Mouse (Mus musculus) adrenal gland, adult (tissue): ENCODE results near the gene Cnksr1.
"Not testable (repeated sequence)": the region's sequence is repeated elsewhere in the genome, so short reads cannot be mapped to it uniquely, and the experiment has no call there.

Experiments used
- DNase-seq, 2 experiments: peaks; one replicate each; pipeline ENCODE4 v3.0.0; 2022 to 2023; ENCODE audit warnings: low spot score in 1 of 2; ENCODE audit not compliant: inconsistent age in 2 of 2

Gene Cnksr1

GRCm38 (mm10) chr4:134238279-134238651 lies at the start of gene Cnksr1:
Gene Cnksr1 (minus strand): TSS chr4:134238399.
- peak; percentile 81 to 94 for DNase-seq

- peak; percentile 82 to 93 for DNase-seq
Observed at GRCm38 (mm10) chr4:134287575-134288025, 49.4 kb upstream of the Cnksr1 start, which contains the start of gene Pdik1l. Gene Pdik1l (minus strand): TSS chr4:134287895.

- DNase-seq = peak; percentile 98 to 99
Observed at GRCm38 (mm10) chr4:134287168-134287564, 49.0 kb upstream of the Cnksr1 start.

DNA sequence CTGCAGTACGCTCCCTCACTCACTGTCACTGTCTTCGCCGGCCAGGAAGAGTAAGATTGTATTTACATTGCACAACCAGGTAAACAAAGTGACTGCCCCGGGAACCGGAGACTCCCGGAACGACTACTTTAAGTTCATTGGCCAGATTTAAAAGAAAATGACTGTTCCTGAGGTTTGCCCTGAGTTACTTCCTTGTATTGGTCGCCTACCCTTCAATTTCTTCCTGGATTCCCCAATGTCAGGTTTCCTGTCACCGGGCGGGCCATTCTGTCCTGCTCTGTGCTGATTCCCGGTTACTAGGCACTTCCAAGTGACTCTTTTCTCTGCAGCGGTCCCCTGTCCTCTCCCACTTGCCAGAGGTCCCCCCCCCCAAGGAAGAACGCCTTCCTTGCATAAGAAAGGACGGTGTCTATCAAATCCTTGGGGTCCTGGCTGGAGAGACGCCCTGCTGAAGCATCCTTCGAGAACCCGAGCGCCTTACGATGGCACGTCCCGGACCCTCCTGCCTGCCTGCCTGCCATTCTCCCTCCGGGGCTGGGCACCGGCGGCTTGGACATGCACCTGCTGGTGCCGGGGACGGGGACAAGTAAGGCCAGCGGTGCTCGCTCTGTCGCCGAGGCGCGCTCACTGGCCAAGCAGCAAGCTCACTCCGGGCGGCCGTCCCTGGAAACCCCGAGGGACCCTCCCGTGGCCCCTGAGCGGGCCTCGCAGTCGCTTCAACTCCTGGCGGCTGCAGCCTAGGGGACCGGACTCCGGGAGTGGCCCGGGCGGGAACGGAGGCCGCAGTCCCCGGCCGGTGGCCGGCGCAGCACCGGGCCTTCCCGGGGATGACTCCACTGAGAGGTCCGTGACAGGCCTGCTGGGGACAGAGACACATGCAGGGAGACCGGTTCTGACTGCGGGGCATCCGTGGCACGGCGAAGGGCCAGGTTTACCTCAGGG lies 48.3 kb upstream of the Cnksr1 start:
- DNase-seq = no peak

- no peak for DNase-seq
Observed at GRCm38 (mm10) chr4:134284942-134285341, 46.7 kb upstream of the Cnksr1 start.

- DNase-seq = peak; percentile 38 to 74
Observed at GRCm38 (mm10) chr4:134273417-134274345, 35.5 kb upstream of the Cnksr1 start.

DNA sequence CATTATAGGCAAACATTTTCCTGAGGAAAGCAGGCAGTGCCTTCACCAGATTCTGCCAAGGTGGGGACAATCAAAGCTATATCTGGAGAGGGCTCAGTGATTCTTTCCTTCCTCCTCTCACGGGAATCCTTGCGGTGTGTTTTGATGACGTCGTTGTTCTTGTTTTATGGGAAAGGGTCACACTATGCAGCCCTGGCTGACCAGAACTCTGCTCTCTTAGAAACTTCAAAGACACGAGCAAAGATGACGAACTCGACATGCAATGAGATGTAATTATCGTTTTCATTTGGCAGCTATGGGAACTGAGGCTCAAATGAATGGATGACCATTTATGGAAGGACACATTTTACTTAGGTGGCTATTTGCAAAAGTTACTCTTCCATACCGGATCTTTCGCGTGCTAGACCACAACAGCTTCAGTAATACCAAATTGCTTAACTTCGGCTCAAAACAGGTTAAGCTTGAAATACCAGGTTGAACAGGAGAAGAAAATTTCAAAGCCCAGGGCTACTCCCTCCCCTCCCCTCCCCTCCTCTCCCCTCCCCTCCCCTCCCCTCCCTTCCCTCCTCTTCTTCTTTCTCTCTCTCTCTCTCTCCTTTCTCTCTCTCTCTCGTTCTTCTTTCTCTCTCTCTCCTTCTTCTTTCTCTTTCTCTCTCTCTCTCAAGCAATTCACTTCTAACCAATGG lies 34.7 kb upstream of the Cnksr1 start:
- peak in 1 of 2 experiments; percentile 45 for DNase-seq

- no peak for DNase-seq
Observed at GRCm38 (mm10) chr4:134271979-134272378, 33.8 kb upstream of the Cnksr1 start.

DNA sequence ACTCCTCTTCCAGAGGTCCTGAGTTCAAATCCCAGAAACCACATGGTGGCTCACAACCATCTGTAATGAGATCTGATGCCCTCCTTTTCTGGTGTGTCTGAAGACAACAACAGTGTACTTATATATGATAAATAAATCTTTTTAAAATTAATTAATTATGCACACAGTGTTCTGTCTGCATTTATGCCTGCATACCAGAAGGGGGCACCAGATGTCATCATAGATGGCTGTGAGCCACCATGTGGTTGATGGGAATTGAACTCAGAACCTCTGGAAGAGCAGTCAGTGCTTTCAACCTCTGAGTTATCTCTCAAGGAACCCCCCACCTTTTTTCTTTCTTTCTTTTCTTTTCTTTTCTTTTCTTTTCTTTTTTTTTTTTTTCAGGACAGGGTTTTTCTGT lies 31.4 kb upstream of the Cnksr1 start:
- not testable (repeated sequence) for DNase-seq

DNA sequence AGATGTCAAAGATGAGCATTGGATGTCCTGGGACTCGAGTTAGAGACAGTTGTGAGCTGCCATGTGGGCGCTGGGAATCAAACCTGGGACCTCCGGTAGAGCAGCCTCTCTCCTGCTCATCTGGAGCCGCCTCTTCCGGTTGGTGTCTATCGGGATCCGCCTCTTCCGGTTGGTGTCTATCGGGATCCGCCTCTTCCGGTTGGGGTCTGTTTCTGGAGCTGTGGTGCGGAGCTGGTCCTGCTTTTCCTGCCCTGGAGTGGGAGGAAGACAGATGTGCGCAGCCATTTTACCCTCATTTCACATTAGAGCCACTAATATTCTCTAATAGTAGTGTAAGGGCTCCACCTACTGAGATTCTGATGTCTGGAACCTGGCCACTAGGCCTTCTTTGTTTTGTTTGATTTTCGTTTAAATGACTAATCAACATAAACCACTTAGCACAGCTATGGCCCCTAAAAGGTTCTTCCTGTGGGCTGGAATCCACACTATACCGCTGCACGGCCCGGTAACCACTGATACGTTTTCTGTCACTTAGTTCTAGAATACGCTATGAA lies 30.0 kb upstream of the Cnksr1 start:
- no peak for DNase-seq

DNA sequence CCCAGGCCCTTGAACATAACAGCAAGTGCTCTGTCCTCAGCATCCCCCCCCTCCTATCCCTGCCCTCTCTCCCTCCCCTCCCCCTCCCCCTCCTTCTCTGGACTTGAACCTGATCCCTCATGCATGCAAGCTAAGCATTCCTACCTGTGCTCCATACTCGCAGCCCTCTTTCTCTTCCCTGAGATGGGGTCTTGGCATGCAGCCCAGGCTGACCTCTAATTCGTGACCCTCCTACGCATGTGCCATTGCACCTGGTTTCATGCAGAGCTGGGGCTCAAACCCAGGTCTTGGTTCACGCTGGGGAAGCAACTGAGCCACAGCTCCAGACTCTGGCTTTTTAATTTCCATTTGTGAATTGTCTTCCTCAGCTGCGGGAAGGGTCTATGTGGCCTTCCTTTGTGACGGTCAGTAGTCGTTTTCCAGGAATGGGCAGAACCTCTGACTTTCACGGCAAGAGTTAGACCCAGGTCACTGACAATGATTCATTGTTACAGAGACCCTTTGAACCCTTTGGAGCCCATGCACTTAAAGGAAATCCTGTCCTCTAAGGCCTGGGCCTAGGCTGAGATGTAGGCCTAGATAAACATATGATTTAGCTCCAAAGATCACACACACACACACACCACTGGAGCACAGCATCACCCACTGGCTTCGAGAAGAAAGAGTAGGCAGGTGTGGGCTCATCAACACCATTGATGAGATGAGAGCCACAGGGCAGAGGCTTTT lies 27.8 kb upstream of the Cnksr1 start:
- DNase-seq = peak in 1 of 2 experiments; percentile 46

DNA sequence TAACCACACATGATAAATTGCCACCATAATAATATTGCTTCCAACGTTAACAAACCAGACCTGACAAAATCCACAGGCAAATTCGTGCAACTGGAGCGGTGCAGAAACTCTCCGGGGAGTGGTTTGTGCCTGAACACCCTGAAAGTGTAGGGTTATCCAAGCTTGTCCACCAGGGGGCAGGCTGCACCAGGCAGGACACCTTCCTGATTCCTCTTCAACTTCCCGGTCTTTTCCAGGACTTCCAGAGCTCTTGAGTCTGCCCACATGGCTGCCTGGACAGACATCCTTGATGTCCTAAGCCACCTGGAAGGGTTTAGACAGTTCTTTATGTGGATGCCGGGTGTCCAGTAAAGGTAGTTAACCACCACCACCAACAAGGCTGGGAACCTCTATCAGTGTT lies 25.0 kb upstream of the Cnksr1 start:
- peak; percentile 66 to 87 for DNase-seq

GRCm38 (mm10) chr4:134258354-134258753 lies 20.2 kb upstream of the Cnksr1 start:
- DNase-seq = peak in 1 of 2 experiments; percentile 34

GRCm38 (mm10) chr4:134257198-134258009 lies 19.2 kb upstream of the Cnksr1 start:
- DNase-seq = no peak

GRCm38 (mm10) chr4:134256407-134257197 lies 18.4 kb upstream of the Cnksr1 start:
- DNase-seq = peak in 1 of 2 experiments; percentile 58

- DNase-seq = no peak
Observed at GRCm38 (mm10) chr4:134255854-134256253, 17.7 kb upstream of the Cnksr1 start.

DNA sequence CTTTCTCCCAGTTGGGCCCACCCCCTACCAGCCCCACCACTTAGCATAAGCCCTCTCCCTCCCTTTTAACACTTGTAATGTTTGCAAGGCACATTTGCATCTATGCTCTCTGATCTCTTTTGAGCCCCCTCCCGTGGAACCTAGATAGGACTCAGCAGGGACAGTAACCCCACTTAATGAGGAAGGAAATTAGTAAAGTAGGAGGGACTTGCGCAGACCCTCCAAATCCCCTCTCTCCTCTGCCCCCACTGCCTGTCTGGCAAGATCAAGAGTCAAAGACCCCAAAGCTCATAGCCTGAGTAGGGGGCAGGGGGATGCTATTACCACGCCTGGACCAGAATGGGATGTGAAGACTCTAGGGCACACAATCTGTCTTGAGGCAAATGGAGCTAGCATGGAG lies 16.6 kb upstream of the Cnksr1 start:
- no peak for DNase-seq

GRCm38 (mm10) chr4:134253722-134254324 lies 15.6 kb upstream of the Cnksr1 start, which contains the start of gene Grrp1:
Gene Grrp1 (minus strand): TSS chr4:134254106.
- peak in 1 of 2 experiments; percentile 60 for DNase-seq
